Mouse (Mus musculus): ENCODE results near the gene 3110009E18Rik. TPM values are rescaled to one million over a fixed set of nuclear protein-coding genes. Genes with fewer than 3 reads are reported as not detected.

The 3110009E18Rik gene
- polyA plus RNA-seq, 1 experiment from 2014 or later: 15.3 TPM

- Histone ChIP-seq H3K27me3 (no peaks in the 10 kb centered on the region), H3K36me3 (no peaks in the 10 kb centered on the region), H3K4me1 (replicated peaks) (no peaks in the 10 kb centered on the region), H3K4me2 (no peak overlapping the region), H3K9me3 (no peaks in the 10 kb centered on the region), H3K9ac (no peak overlapping the region), H3K4me3 (no peak overlapping the region), H3K27ac (replicated peaks) (no peak overlapping the region)
- no peak for ATAC-seq (ENCODE audit: low FRiP score, low read depth)
- WGBS: 78% methylated on average over 11 of the region's 11 CpGs
Observed at GRCm38 (mm10) chr1:120208502-120209230, 87.7 kb downstream of the 3110009E18Rik start.

GRCm38 (mm10) chr1:120220841-120221240, 99.9 kb downstream of the 3110009E18Rik start:
- Histone ChIP-seq H3K36me3 (no peaks in the 10 kb centered on the region), H3K9ac (no peak overlapping the region), H3K4me3 (no peak overlapping the region), H3K4me1 (replicated peaks) (no peaks in the 10 kb centered on the region), H3K27me3 (0 out of 2 replicates have a peak, but pooled peaks cover 2% of the 10 kb centered on the region), H3K9me3 (no peaks in the 10 kb centered on the region), H3K4me2 (no peak overlapping the region), H3K27ac (replicated peaks) (no peak overlapping the region)
- 45% methylated on average over 6 of the region's 6 CpGs for WGBS
- no peak for ATAC-seq (ENCODE audit: low FRiP score, low read depth)

GRCm38 (mm10) chr1:120221285-120221684, 100.3 kb downstream of the 3110009E18Rik start:
- H3K4me2 ChIP-seq: no peak overlapping the region
- no peak for ATAC-seq (ENCODE audit: low FRiP score, low read depth)
- no peaks in the 10 kb centered on the region for H3K36me3 ChIP-seq
- no peak overlapping the region for H3K4me3 ChIP-seq
- no peaks in the 10 kb centered on the region for H3K9me3 ChIP-seq
- H3K4me1 ChIP-seq (replicated peaks): no peaks in the 10 kb centered on the region
- 57% methylated on average over 2 of the region's 2 CpGs for WGBS
- H3K27me3 ChIP-seq: 0 out of 2 replicates have a peak, but pooled peaks cover 2% of the 10 kb centered on the region
- H3K9ac ChIP-seq: no peak overlapping the region
- no peak overlapping the region for H3K27ac ChIP-seq (replicated peaks)

- Histone ChIP-seq H3K4me2 (no peak overlapping the region), H3K4me3 (no peak overlapping the region), H3K27ac (replicated peaks) (no peak overlapping the region), H3K27me3 (0 out of 2 replicates have a peak, but pooled peaks cover 2% of the 10 kb centered on the region), H3K36me3 (no peaks in the 10 kb centered on the region), H3K9me3 (no peaks in the 10 kb centered on the region), H3K4me1 (replicated peaks) (no peaks in the 10 kb centered on the region), H3K9ac (no peak overlapping the region)
- WGBS: 77% methylated on average over 4 of the region's 4 CpGs
- no peak for ATAC-seq (ENCODE audit: low FRiP score, low read depth)
Observed at GRCm38 (mm10) chr1:120223613-120224012, 102.6 kb downstream of the 3110009E18Rik start.

GRCm38 (mm10) chr1:120229723-120230471, 108.9 kb downstream of the 3110009E18Rik start:
- Histone ChIP-seq H3K4me2 (no peak overlapping the region), H3K27me3 (no peaks in the 10 kb centered on the region), H3K27ac (replicated peaks) (no peak overlapping the region), H3K9ac (no peak overlapping the region), H3K4me1 (replicated peaks) (0 out of 2 replicates have a peak, but pooled peaks cover 3% of the 10 kb centered on the region), H3K4me3 (no peak overlapping the region), H3K9me3 (no peaks in the 10 kb centered on the region), H3K36me3 (no peaks in the 10 kb centered on the region)
- ATAC-seq (ENCODE audit: low FRiP score, low read depth): no peak
- 69% methylated on average over 10 of the region's 10 CpGs for WGBS

GRCm38 (mm10) chr1:120231334-120231733, 110.3 kb downstream of the 3110009E18Rik start:
- Histone ChIP-seq H3K4me1 (replicated peaks) (0 out of 2 replicates have a peak, but pooled peaks cover 3% of the 10 kb centered on the region), H3K27me3 (no peaks in the 10 kb centered on the region), H3K4me3 (no peak overlapping the region), H3K4me2 (no peak overlapping the region), H3K27ac (replicated peaks) (no peak overlapping the region), H3K9me3 (no peaks in the 10 kb centered on the region), H3K9ac (no peak overlapping the region), H3K36me3 (no peaks in the 10 kb centered on the region)
- no peak for ATAC-seq (ENCODE audit: low FRiP score, low read depth)
- 43% methylated on average over 6 of the region's 6 CpGs for WGBS

- Histone ChIP-seq H3K36me3 (no peaks in the 10 kb centered on the region), H3K27me3 (no peaks in the 10 kb centered on the region), H3K4me1 (replicated peaks) (0 out of 2 replicates have a peak, but pooled peaks cover 3% of the 10 kb centered on the region), H3K9me3 (no peaks in the 10 kb centered on the region), H3K9ac (no peak overlapping the region), H3K4me2 (no peak overlapping the region), H3K27ac (replicated peaks) (no peak overlapping the region), H3K4me3 (no peak overlapping the region)
- ATAC-seq (ENCODE audit: low FRiP score, low read depth): no peak
- 86% methylated on average over 6 of the region's 6 CpGs for WGBS
Observed at GRCm38 (mm10) chr1:120232170-120232569, 111.2 kb downstream of the 3110009E18Rik start.

GRCm38 (mm10) chr1:120235631-120236215, 114.7 kb downstream of the 3110009E18Rik start:
- no peak for ATAC-seq (ENCODE audit: low FRiP score, low read depth)
- Histone ChIP-seq H3K9ac (no peak overlapping the region), H3K4me2 (no peak overlapping the region), H3K27ac (replicated peaks) (no peak overlapping the region), H3K4me3 (no peak overlapping the region), H3K4me1 (replicated peaks) (no peaks in the 10 kb centered on the region), H3K9me3 (no peaks in the 10 kb centered on the region), H3K36me3 (no peaks in the 10 kb centered on the region), H3K27me3 (no peaks in the 10 kb centered on the region)
- WGBS: 89% methylated on average over 6 of the region's 6 CpGs

- no peak overlapping the region for H3K9ac ChIP-seq
- H3K27me3 ChIP-seq: no peaks in the 10 kb centered on the region
- H3K36me3 ChIP-seq: no peaks in the 10 kb centered on the region
- no peak overlapping the region for H3K4me3 ChIP-seq
- no peaks in the 10 kb centered on the region for H3K4me1 ChIP-seq (replicated peaks)
- no peaks in the 10 kb centered on the region for H3K9me3 ChIP-seq
- H3K27ac ChIP-seq (replicated peaks): no peak overlapping the region
- no peak for ATAC-seq (ENCODE audit: low FRiP score, low read depth)
- 83% methylated on average over 14 of the region's 14 CpGs for WGBS
- H3K4me2 ChIP-seq: no peak overlapping the region
Observed at GRCm38 (mm10) chr1:120236424-120236823, 115.4 kb downstream of the 3110009E18Rik start.

GRCm38 (mm10) chr1:120237068-120237467, 116.1 kb downstream of the 3110009E18Rik start:
- H3K36me3 ChIP-seq: no peaks in the 10 kb centered on the region
- no peaks in the 10 kb centered on the region for H3K9me3 ChIP-seq
- H3K4me1 ChIP-seq (replicated peaks): no peaks in the 10 kb centered on the region
- no peak overlapping the region for H3K4me3 ChIP-seq
- no peak overlapping the region for H3K9ac ChIP-seq
- no peak overlapping the region for H3K27ac ChIP-seq (replicated peaks)
- ATAC-seq (ENCODE audit: low FRiP score, low read depth): no peak
- no peaks in the 10 kb centered on the region for H3K27me3 ChIP-seq
- no peak overlapping the region for H3K4me2 ChIP-seq
- 78% methylated on average over 1 of the region's 1 CpGs for WGBS

Data from hindbrain, embryonic 15.5 days (tissue).